Mouse (Mus musculus): ENCODE measurements around the gene Phip. TPM values are rescaled to one million over a fixed set of nuclear protein-coding genes. Genes with fewer than 3 reads are reported as not detected.

Gene Phip
- polyA plus RNA-seq (2012; rRNA removed) = 17.5 and 34.1 TPM in 2 replicates

GRCm38 (mm10) chr9:82975342-82976215 is at the start of gene Phip:
Gene Phip, minus strand, starts transcription at chr9:82975516.

GRCm38 (mm10) chr9:82829007-82829689 is 146.2 kb downstream of the Phip start, which contains the start of gene Irak1bp1:
Gene Irak1bp1, plus strand, starts transcription at chr9:82829540.

Other genes starting within 250 kb of the Phip start
- gene Irak1bp1, start 146.0 kb downstream of the Phip start, polyA plus RNA-seq (2012; rRNA removed) = 14.6 and 25.1 TPM in 2 replicates
- gene Hmgn3, start 171.2 kb upstream of the Phip start, polyA plus RNA-seq (2012; rRNA removed) = 130 TPM in 2 replicates

All from central nervous system, embryonic 11.5 days (tissue).